Mouse (Mus musculus) myocyte (in vitro differentiated cells): ENCODE measurements at regions not wholly inside any gene's neighbourhood (a gene's known extent, or its start where the extent isn't known, plus 50 kb on each side); places are given as distances from the start of the nearest gene placed in this dataset.
A peak's percentile ranks its signal among the peaks of the same experiment; 100 is the strongest.

Experiments used
- H3K27me3 ChIP-seq: one replicate; pipeline ENCODE4 v1.6.1; 2011; ENCODE audit not compliant: control insufficient read depth, insufficient read depth, insufficient read length
- H3K36me3 ChIP-seq: one replicate; pipeline ENCODE4 v1.6.1; 2011; ENCODE audit not compliant: control insufficient read depth, insufficient read depth
- H3K4me2 ChIP-seq: one replicate; pipeline ENCODE4 v1.6.1; 2011; ENCODE audit warnings: low read depth, control low read depth
- H3K4me3 ChIP-seq: one replicate; pipeline ENCODE4 v1.5.1; 2011; ENCODE audit warnings: mild to moderate bottlenecking, control low read depth, moderate library complexity
- H3K79me2 ChIP-seq: one replicate; pipeline ENCODE4 v1.6.1; 2011; ENCODE audit not compliant: control insufficient read depth, insufficient read depth
- H3ac ChIP-seq: one replicate; pipeline ENCODE4 v1.6.1; 2011; ENCODE audit not compliant: control insufficient read depth, insufficient read length
- CEBPB ChIP-seq: IDR thresholded peaks from 2 replicates; pipeline ENCODE4 v1.6.1; 2011; ENCODE audit warnings: mild to moderate bottlenecking, moderate library complexity; ENCODE audit not compliant: poor library complexity, insufficient read depth, severe bottlenecking
- E2F4 ChIP-seq: IDR thresholded peaks from one replicate; pipeline ENCODE4 v1.6.1; 2011; ENCODE audit warnings: mild to moderate bottlenecking, control low read depth, moderate library complexity; ENCODE audit not compliant: insufficient read depth
- MAX ChIP-seq: IDR thresholded peaks from one replicate; pipeline ENCODE4 v1.6.1; 2011; ENCODE audit warnings: low read depth, mild to moderate bottlenecking, control low read depth
- MYOD1 ChIP-seq, 3 experiments: IDR thresholded peaks; one replicate each; pipeline ENCODE4 v1.6.1; 2011; ENCODE audit warnings: control low read depth in 2 of 3, low read depth in 2 of 3, mild to moderate bottlenecking in 2 of 3, moderate library complexity in 1 of 3; ENCODE audit not compliant: insufficient read length in 2 of 3, control insufficient read depth in 1 of 3
- MYOG ChIP-seq, 3 experiments: IDR thresholded peaks; one replicate each; pipeline ENCODE4 v1.6.1; 2011; ENCODE audit warnings: control low read depth in 2 of 3, low read depth in 2 of 3, mild to moderate bottlenecking in 2 of 3; ENCODE audit not compliant: insufficient read length in 2 of 3, control insufficient read depth in 1 of 3, insufficient read depth in 1 of 3
- POLR2A ChIP-seq: IDR thresholded peaks from one replicate; pipeline ENCODE4 v1.6.1; 2011; ENCODE audit warnings: low read depth, mild to moderate bottlenecking, control low read depth, moderate library complexity; ENCODE audit not compliant: insufficient read length
- POLR2AphosphoS2 ChIP-seq: IDR thresholded peaks from one replicate; pipeline ENCODE4 v1.6.1; 2011; ENCODE audit warnings: low read depth, control low read depth; ENCODE audit not compliant: insufficient read length
- REST ChIP-seq: IDR thresholded peaks from one replicate; pipeline ENCODE4 v1.6.1; 2011; ENCODE audit warnings: mild to moderate bottlenecking, control low read depth, moderate library complexity; ENCODE audit not compliant: insufficient read depth, insufficient read length
- SRF ChIP-seq: IDR thresholded peaks from one replicate; pipeline ENCODE4 v1.6.1; 2011; ENCODE audit warnings: low read depth; ENCODE audit not compliant: control insufficient read depth, insufficient read length
- TCF12 ChIP-seq: IDR thresholded peaks from one replicate; pipeline ENCODE4 v1.6.1; 2011; ENCODE audit warnings: mild to moderate bottlenecking, control low read depth; ENCODE audit not compliant: poor library complexity, insufficient read depth, severe bottlenecking
- TCF3 ChIP-seq: IDR thresholded peaks from one replicate; pipeline ENCODE4 v1.6.1; 2011; ENCODE audit warnings: low read depth, control low read depth; ENCODE audit not compliant: insufficient read length
- USF1 ChIP-seq: IDR thresholded peaks from one replicate; pipeline ENCODE4 v1.6.1; 2011; ENCODE audit warnings: low read depth, mild to moderate bottlenecking, control low read depth, moderate library complexity

- no peak overlapping the region for H3K4me3 ChIP-seq
- TF ChIP-seq REST, result no peak
- TF ChIP-seq SRF, result no peak
- no peak for TF ChIP-seq TCF3
- no peak for TF ChIP-seq POLR2A
- no peak for TF ChIP-seq USF1
- no peak for TF ChIP-seq MYOD1 (IDR thresholded peaks at IDR 0.05; ENCODE audit: control insufficient read depth in 1 of 3, insufficient read length in 2 of 3, low read depth in 2 of 3)
- no peak for TF ChIP-seq POLR2AphosphoS2
- TF ChIP-seq TCF12, result no peak
- no peak for TF ChIP-seq MAX
- TF ChIP-seq CEBPB, result no peak
- no peak for TF ChIP-seq E2F4
- TF ChIP-seq MYOG (IDR thresholded peaks at IDR 0.05; ENCODE audit: control insufficient read depth in 1 of 3, insufficient read depth in 1 of 3, insufficient read length in 2 of 3, low read depth in 2 of 3), result no peak
- H3K36me3 ChIP-seq, result no peaks in the 10 kb centered on the region
- H3ac ChIP-seq, result no peak overlapping the region
- H3K27me3 ChIP-seq, result no peaks in the 10 kb centered on the region
- H3K4me2 ChIP-seq, result peak overlapping the region; percentile 44
- H3K79me2 ChIP-seq, result no peaks in the 10 kb centered on the region
Observed at GRCm38 (mm10) chrX:99523306-99523705, 52.2 kb upstream of the Pja1 start.

DNA sequence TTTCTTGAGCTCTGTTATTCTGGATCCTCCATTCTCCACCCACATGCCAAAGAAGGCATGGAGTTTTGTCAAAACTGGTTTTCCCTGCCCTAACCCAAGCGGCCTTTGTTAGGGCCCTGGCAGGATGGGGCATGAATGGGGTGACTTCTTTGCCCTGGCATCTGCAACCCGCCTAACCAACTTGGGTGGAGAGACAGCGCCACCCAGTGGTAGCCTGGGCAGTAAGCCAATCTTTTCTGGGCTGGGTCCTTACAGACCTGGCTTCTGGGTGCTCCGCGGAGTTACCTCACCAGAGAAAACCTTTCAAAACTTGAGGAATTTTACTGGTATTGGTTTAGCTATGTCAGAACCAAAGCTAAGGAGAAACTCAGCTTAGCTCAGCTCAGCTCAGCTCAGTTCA lies 51.8 kb upstream of the Pja1 start:
- Histone ChIP-seq H3K4me2 (peak overlapping the region; percentile 44), H3K4me3 (no peak overlapping the region), H3K27me3 (no peaks in the 10 kb centered on the region), H3K79me2 (no peaks in the 10 kb centered on the region), H3K36me3 (no peaks in the 10 kb centered on the region), H3ac (no peak overlapping the region)
- TF ChIP-seq MYOG (IDR thresholded peaks at IDR 0.05; ENCODE audit: control insufficient read depth in 1 of 3, insufficient read depth in 1 of 3, insufficient read length in 2 of 3, low read depth in 2 of 3), result no peak
- TF ChIP-seq SRF, result no peak
- no peak for TF ChIP-seq USF1
- TF ChIP-seq MYOD1 (IDR thresholded peaks at IDR 0.05; ENCODE audit: control insufficient read depth in 1 of 3, insufficient read length in 2 of 3, low read depth in 2 of 3), result no peak
- no peak for TF ChIP-seq POLR2AphosphoS2
- TF ChIP-seq TCF3, result no peak
- TF ChIP-seq MAX, result no peak
- no peak for TF ChIP-seq REST
- TF ChIP-seq POLR2A, result no peak
- TF ChIP-seq E2F4, result no peak
- TF ChIP-seq TCF12, result no peak
- no peak for TF ChIP-seq CEBPB

DNA sequence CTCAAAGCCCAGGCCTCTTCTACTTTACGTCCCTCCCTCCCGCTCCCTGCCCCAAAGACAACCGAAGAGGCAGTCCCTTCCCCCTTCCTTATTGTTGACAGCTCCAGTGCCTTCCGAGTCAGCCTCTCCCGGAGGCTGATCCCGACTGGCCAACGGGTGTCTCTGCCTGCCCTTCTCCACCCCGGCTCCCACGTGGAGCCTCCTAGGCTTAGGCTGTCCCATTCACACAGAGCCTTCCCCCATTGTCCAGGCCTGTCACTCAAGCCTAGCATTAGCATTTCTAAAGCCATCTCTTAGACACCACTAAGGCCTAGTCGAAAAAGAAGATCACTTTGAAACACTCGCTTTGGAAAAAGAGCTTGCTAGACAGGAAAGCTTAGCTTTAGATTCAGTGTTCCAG lies 51.2 kb upstream of the Pja1 start:
- no peaks in the 10 kb centered on the region for H3K79me2 ChIP-seq
- TF ChIP-seq MYOD1 (IDR thresholded peaks at IDR 0.05; ENCODE audit: control insufficient read depth in 1 of 3, insufficient read length in 2 of 3, low read depth in 2 of 3) (no peak), POLR2A (no peak), USF1 (no peak), POLR2AphosphoS2 (no peak), CEBPB (no peak)

DNA sequence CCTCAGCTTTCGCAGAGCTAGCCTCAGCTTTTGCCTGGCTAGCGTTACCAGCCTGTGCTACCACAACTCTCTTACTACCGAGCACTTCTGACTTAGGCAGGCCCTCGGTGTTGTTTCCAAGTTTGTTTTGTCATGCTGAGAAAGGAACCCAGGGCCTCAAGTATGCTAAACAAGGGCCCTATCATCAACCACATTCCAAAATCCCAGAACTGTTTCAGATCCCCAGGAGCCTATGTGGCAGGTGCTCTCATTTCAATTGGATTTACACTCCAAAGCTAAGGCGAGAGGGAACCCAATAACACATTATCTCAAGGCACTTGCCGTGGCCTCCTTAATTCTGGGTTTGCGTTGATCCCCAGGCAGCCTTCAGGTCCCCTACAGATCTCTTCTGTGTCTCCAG lies 50.8 kb upstream of the Pja1 start:
- no peak for TF ChIP-seq POLR2A
- no peak for TF ChIP-seq REST
- TF ChIP-seq MYOG (IDR thresholded peaks at IDR 0.05; ENCODE audit: control insufficient read depth in 1 of 3, insufficient read depth in 1 of 3, insufficient read length in 2 of 3, low read depth in 2 of 3), result no peak
- TF ChIP-seq TCF3, result no peak
- no peak for TF ChIP-seq POLR2AphosphoS2
- no peak for TF ChIP-seq SRF
- TF ChIP-seq MAX, result no peak
- no peak for TF ChIP-seq CEBPB
- TF ChIP-seq E2F4, result no peak
- TF ChIP-seq USF1, result no peak
- TF ChIP-seq TCF12, result no peak

More for the DNA sequence above, 51.2 kb upstream of the Pja1 start:
- Histone ChIP-seq H3K4me3 (no peak overlapping the region), H3ac (no peak overlapping the region), H3K27me3 (no peaks in the 10 kb centered on the region), H3K36me3 (no peaks in the 10 kb centered on the region), H3K4me2 (no peak overlapping the region)

More for the DNA sequence above, 50.8 kb upstream of the Pja1 start:
- Histone ChIP-seq H3K4me2 (no peak overlapping the region), H3ac (no peak overlapping the region), H3K27me3 (no peaks in the 10 kb centered on the region), H3K79me2 (no peaks in the 10 kb centered on the region), H3K36me3 (no peaks in the 10 kb centered on the region), H3K4me3 (no peak overlapping the region)
